Mouse (Mus musculus) left cerebral cortex, adult 6 months (tissue): ENCODE data around the gene Gm14296. TPM values are rescaled to one million over a fixed set of nuclear protein-coding genes. Genes with fewer than 3 reads are reported as not detected.

Experiments used
- long read RNA-seq, 2 experiments: library from polyadenylated mRNA; unstranded; transcript quantifications; one replicate each; pipeline ENCODE4 v2.0.0; 2019 to 2020
- polyA plus RNA-seq: library from polyadenylated mRNA; unstranded; fragments of <200 nt; fragmentation: Nextera tagmentation; gene quantifications from 2 replicates; pipeline ENCODE4 v1.2.3, GENCODE M21; 2021

The Gm14296 gene
- polyA plus RNA-seq = 16.3 and 18.6 TPM in 2 replicates
- long read RNA-seq, experiment 1, full-length matches to known transcripts = 21 of 56 reads
- long read RNA-seq, experiment 1, partial matches to known transcripts = 21 of 56 reads
- long read RNA-seq, experiment 1, other reads (novel, unspliced or antisense) = 14 of 56 reads
- long read RNA-seq, experiment 2, full-length matches to known transcripts = 6 of 20 reads
- long read RNA-seq, experiment 2, partial matches to known transcripts = 3 of 20 reads
- long read RNA-seq, experiment 2, other reads (novel, unspliced or antisense) = 11 of 20 reads

DNA sequence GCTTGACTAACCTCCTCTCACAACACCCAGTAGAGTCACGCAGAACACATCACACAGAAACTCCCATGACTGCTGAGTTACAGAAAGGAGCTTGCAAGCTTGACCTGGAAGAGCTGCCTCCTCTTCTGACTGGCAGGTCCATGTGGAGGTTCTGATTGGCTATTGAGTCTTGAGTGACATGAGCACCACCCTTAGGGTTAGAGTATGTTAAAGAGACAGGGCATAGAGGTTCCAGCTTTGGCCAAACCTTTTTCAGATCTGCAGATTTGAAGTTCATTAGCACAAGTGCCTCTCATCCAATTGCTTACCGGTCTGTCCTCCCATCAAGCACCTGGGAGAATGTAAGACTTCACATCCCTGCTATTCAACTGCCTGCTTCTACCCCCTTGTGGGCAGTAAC lies at the start of gene Gm14296:
TSS of gene Gm14296 (minus strand) at position 101 of the 400 bp plus-strand sequence.

Other genes with a start within 250 kb of the Gm14296 start
- gene Gm14305, start 219.5 kb downstream of the Gm14296 start, polyA plus RNA-seq = 48.0 and 62.3 TPM in 2 replicates
- gene Gm14295, start 129.2 kb downstream of the Gm14296 start, polyA plus RNA-seq = 56.3 and 70.8 TPM in 2 replicates
- gene Gm14408, start 96.7 kb downstream of the Gm14296 start, polyA plus RNA-seq = not detected in 2 replicates
- gene Gm14419, start 73.1 kb upstream of the Gm14296 start, polyA plus RNA-seq = 30.5 and 50.3 TPM in 2 replicates
- not detected in 2 replicates for gene Gm14401, start 146.5 kb upstream of the Gm14296 start, polyA plus RNA-seq